Mouse (Mus musculus) myocyte (in vitro differentiated cells): Measurements from ENCODE around the gene Vps35. TPM values are rescaled to one million over a fixed set of nuclear protein-coding genes. Genes with fewer than 3 reads are reported as not detected.

Experiments used
- H3K27me3 ChIP-seq: one replicate; pipeline ENCODE4 v1.6.1; 2011; ENCODE audit not compliant: control insufficient read depth, insufficient read depth, insufficient read length
- H3K36me3 ChIP-seq: one replicate; pipeline ENCODE4 v1.6.1; 2011; ENCODE audit not compliant: control insufficient read depth, insufficient read depth
- H3K4me2 ChIP-seq: one replicate; pipeline ENCODE4 v1.6.1; 2011; ENCODE audit warnings: low read depth, control low read depth
- H3K4me3 ChIP-seq: one replicate; pipeline ENCODE4 v1.5.1; 2011; ENCODE audit warnings: mild to moderate bottlenecking, control low read depth, moderate library complexity
- H3K79me2 ChIP-seq: one replicate; pipeline ENCODE4 v1.6.1; 2011; ENCODE audit not compliant: control insufficient read depth, insufficient read depth
- H3ac ChIP-seq: one replicate; pipeline ENCODE4 v1.6.1; 2011; ENCODE audit not compliant: control insufficient read depth, insufficient read length
- CEBPB ChIP-seq: IDR thresholded peaks from 2 replicates; pipeline ENCODE4 v1.6.1; 2011; ENCODE audit warnings: mild to moderate bottlenecking, moderate library complexity; ENCODE audit not compliant: poor library complexity, insufficient read depth, severe bottlenecking
- E2F4 ChIP-seq: IDR thresholded peaks from one replicate; pipeline ENCODE4 v1.6.1; 2011; ENCODE audit warnings: mild to moderate bottlenecking, control low read depth, moderate library complexity; ENCODE audit not compliant: insufficient read depth
- MAX ChIP-seq: IDR thresholded peaks from one replicate; pipeline ENCODE4 v1.6.1; 2011; ENCODE audit warnings: low read depth, mild to moderate bottlenecking, control low read depth
- MYOD1 ChIP-seq, 3 experiments: IDR thresholded peaks; one replicate each; pipeline ENCODE4 v1.6.1; 2011; ENCODE audit warnings: control low read depth in 2 of 3, low read depth in 2 of 3, mild to moderate bottlenecking in 2 of 3, moderate library complexity in 1 of 3; ENCODE audit not compliant: insufficient read length in 2 of 3, control insufficient read depth in 1 of 3
- MYOG ChIP-seq, 3 experiments: IDR thresholded peaks; one replicate each; pipeline ENCODE4 v1.6.1; 2011; ENCODE audit warnings: control low read depth in 2 of 3, low read depth in 2 of 3, mild to moderate bottlenecking in 2 of 3; ENCODE audit not compliant: insufficient read length in 2 of 3, control insufficient read depth in 1 of 3, insufficient read depth in 1 of 3
- POLR2A ChIP-seq: IDR thresholded peaks from one replicate; pipeline ENCODE4 v1.6.1; 2011; ENCODE audit warnings: low read depth, mild to moderate bottlenecking, control low read depth, moderate library complexity; ENCODE audit not compliant: insufficient read length
- POLR2AphosphoS2 ChIP-seq: IDR thresholded peaks from one replicate; pipeline ENCODE4 v1.6.1; 2011; ENCODE audit warnings: low read depth, control low read depth; ENCODE audit not compliant: insufficient read length
- REST ChIP-seq: IDR thresholded peaks from one replicate; pipeline ENCODE4 v1.6.1; 2011; ENCODE audit warnings: mild to moderate bottlenecking, control low read depth, moderate library complexity; ENCODE audit not compliant: insufficient read depth, insufficient read length
- SRF ChIP-seq: IDR thresholded peaks from one replicate; pipeline ENCODE4 v1.6.1; 2011; ENCODE audit warnings: low read depth; ENCODE audit not compliant: control insufficient read depth, insufficient read length
- TCF12 ChIP-seq: IDR thresholded peaks from one replicate; pipeline ENCODE4 v1.6.1; 2011; ENCODE audit warnings: mild to moderate bottlenecking, control low read depth; ENCODE audit not compliant: poor library complexity, insufficient read depth, severe bottlenecking
- TCF3 ChIP-seq: IDR thresholded peaks from one replicate; pipeline ENCODE4 v1.6.1; 2011; ENCODE audit warnings: low read depth, control low read depth; ENCODE audit not compliant: insufficient read length
- USF1 ChIP-seq: IDR thresholded peaks from one replicate; pipeline ENCODE4 v1.6.1; 2011; ENCODE audit warnings: low read depth, mild to moderate bottlenecking, control low read depth, moderate library complexity
- polyA plus RNA-seq: library from polyadenylated mRNA; unstranded; fragments of >200 nt; fragmentation: generic; extraction: Trizol; gene quantifications from one replicate; pipeline ENCODE4 v1.2.1, GENCODE M21; 2012; ENCODE audit warnings: missing spikeins

Vps35 gene
- polyA plus RNA-seq, 1 experiment = 52.1 TPM

GRCm38 (mm10) chr8:85335105-85335504 lies 35.5 kb upstream of the Vps35 start:
- no peaks in the 10 kb centered on the region for H3K79me2 ChIP-seq
- TF ChIP-seq REST = no peak
- no peak for TF ChIP-seq USF1
- TF ChIP-seq MYOD1 (IDR thresholded peaks at IDR 0.05; ENCODE audit: control insufficient read depth in 1 of 3, insufficient read length in 2 of 3, low read depth in 2 of 3) = no peak
- no peak for TF ChIP-seq MAX
- TF ChIP-seq CEBPB = no peak
- TF ChIP-seq TCF3 = no peak
- no peak for TF ChIP-seq POLR2A
- no peak for TF ChIP-seq TCF12
- TF ChIP-seq POLR2AphosphoS2 = no peak
- TF ChIP-seq E2F4 = no peak
- TF ChIP-seq SRF = no peak
- TF ChIP-seq MYOG (IDR thresholded peaks at IDR 0.05; ENCODE audit: control insufficient read depth in 1 of 3, insufficient read depth in 1 of 3, insufficient read length in 2 of 3, low read depth in 2 of 3) = no peak
- no peaks in the 10 kb centered on the region for H3K27me3 ChIP-seq
- no peak overlapping the region for H3ac ChIP-seq
- H3K4me2 ChIP-seq = no peak overlapping the region
- H3K36me3 ChIP-seq = no peaks in the 10 kb centered on the region
- H3K4me3 ChIP-seq = no peak overlapping the region

GRCm38 (mm10) chr8:85329506-85329905 lies 29.9 kb upstream of the Vps35 start:
- H3K4me2 ChIP-seq = peak overlapping the region; percentile 37
- H3ac ChIP-seq = no peak overlapping the region
- no peak for TF ChIP-seq SRF
- TF ChIP-seq POLR2A = no peak
- TF ChIP-seq MYOD1 (IDR thresholded peaks at IDR 0.05; ENCODE audit: control insufficient read depth in 1 of 3, insufficient read length in 2 of 3, low read depth in 2 of 3) = no peak
- TF ChIP-seq TCF12 = no peak
- TF ChIP-seq TCF3 = no peak
- no peak for TF ChIP-seq USF1
- TF ChIP-seq E2F4 = no peak
- no peak for TF ChIP-seq REST
- TF ChIP-seq POLR2AphosphoS2 = no peak
- no peak for TF ChIP-seq CEBPB
- TF ChIP-seq MYOG (IDR thresholded peaks at IDR 0.05; ENCODE audit: control insufficient read depth in 1 of 3, insufficient read depth in 1 of 3, insufficient read length in 2 of 3, low read depth in 2 of 3) = no peak
- no peak for TF ChIP-seq MAX
- no peaks in the 10 kb centered on the region for H3K36me3 ChIP-seq
- no peaks in the 10 kb centered on the region for H3K79me2 ChIP-seq
- no peak overlapping the region for H3K4me3 ChIP-seq
- no peaks in the 10 kb centered on the region for H3K27me3 ChIP-seq

- Histone ChIP-seq H3ac (no peak overlapping the region), H3K4me3 (no peak overlapping the region), H3K27me3 (no peaks in the 10 kb centered on the region), H3K36me3 (no peaks in the 10 kb centered on the region), H3K79me2 (no peaks in the 10 kb centered on the region), H3K4me2 (peak overlapping the region; percentile 51)
- TF ChIP-seq MYOD1 (IDR thresholded peaks at IDR 0.05; ENCODE audit: control insufficient read depth in 1 of 3, insufficient read length in 2 of 3, low read depth in 2 of 3) (no peak), TCF3 (no peak), MYOG (IDR thresholded peaks at IDR 0.05; ENCODE audit: control insufficient read depth in 1 of 3, insufficient read depth in 1 of 3, insufficient read length in 2 of 3, low read depth in 2 of 3) (no peak), REST (no peak), MAX (no peak), POLR2AphosphoS2 (no peak), TCF12 (no peak), POLR2A (no peak), SRF (no peak), USF1 (no peak), CEBPB (no peak)
These were observed 27.4 kb upstream of the Vps35 start for GRCm38 (mm10) chr8:85327036-85327435.

- Histone ChIP-seq H3K36me3 (no peaks in the 10 kb centered on the region), H3K79me2 (no peaks in the 10 kb centered on the region), H3K4me2 (no peak overlapping the region), H3ac (no peak overlapping the region), H3K4me3 (no peak overlapping the region), H3K27me3 (no peaks in the 10 kb centered on the region)
- TF ChIP-seq POLR2AphosphoS2 = no peak
- TF ChIP-seq TCF3 = no peak
- no peak for TF ChIP-seq POLR2A
- no peak for TF ChIP-seq REST
- TF ChIP-seq SRF = no peak
- TF ChIP-seq CEBPB = no peak
- no peak for TF ChIP-seq MAX
- no peak for TF ChIP-seq TCF12
- no peak for TF ChIP-seq MYOG (IDR thresholded peaks at IDR 0.05; ENCODE audit: control insufficient read depth in 1 of 3, insufficient read depth in 1 of 3, insufficient read length in 2 of 3, low read depth in 2 of 3)
- no peak for TF ChIP-seq MYOD1 (IDR thresholded peaks at IDR 0.05; ENCODE audit: control insufficient read depth in 1 of 3, insufficient read length in 2 of 3, low read depth in 2 of 3)
- no peak for TF ChIP-seq E2F4
- TF ChIP-seq USF1 = no peak
These were observed 23.5 kb upstream of the Vps35 start for GRCm38 (mm10) chr8:85323084-85323483.
